Mouse (Mus musculus): Measurements from ENCODE around the gene Max.

- TF ChIP-seq EP300 (IDR thresholded peaks at IDR 0.05; ENCODE audit: insufficient read depth, low read depth, low read length) (no peak), POLR2A (IDR thresholded peaks at IDR 0.05; ENCODE audit: insufficient read depth, low read depth, low read length) (no peak), CTCF (IDR thresholded peaks at IDR 0.05) (no peak)
Observed at GRCm38 (mm10) chr12:76918113-76918512, 43.9 kb downstream of the Max start.

All from heart, adult 2 months (tissue).